Mouse (Mus musculus): ENCODE data around the gene Adamts15.

Gene Adamts15

DNA sequence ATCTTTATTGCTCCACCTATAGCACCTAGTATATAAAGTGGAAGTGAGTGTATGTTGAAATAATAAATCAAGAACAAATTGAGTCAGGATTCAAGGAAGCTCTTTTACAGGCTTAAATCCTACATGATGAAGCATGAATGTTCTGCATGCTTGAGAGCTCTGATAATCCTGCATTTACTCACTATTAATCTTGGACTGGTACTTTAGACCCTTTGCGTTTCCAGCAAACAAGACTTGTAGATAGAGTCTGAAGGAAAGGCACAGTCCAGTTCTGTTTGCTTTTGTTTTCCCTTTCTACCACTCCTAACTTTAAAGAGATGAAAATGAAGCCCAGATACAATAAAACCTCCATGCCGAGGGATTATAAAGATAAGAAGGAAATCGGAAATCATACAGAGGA, 45.7 kb downstream of the Adamts15 start:
- no peak for DNase-seq

DNA sequence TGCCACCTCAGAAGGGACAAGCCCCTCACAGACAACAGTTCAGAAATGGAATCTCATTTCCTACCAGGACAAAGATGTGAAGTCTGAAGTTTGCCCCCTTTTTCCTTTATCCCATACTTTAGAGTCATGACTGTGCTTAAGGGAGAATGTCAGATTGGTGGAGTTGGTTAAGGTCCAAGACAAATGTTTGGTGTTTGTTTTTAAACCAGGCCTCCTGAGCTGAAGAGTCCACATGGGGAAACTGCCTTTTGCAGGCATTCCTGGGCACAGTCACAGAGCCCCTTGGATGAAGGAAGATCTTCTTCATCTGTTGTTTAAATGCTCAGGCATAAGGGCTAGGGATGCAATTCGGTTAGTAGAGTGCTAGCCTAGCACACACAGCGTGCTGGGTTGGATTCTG, 66.4 kb downstream of the Adamts15 start:
- DNase-seq = no peak

DNA sequence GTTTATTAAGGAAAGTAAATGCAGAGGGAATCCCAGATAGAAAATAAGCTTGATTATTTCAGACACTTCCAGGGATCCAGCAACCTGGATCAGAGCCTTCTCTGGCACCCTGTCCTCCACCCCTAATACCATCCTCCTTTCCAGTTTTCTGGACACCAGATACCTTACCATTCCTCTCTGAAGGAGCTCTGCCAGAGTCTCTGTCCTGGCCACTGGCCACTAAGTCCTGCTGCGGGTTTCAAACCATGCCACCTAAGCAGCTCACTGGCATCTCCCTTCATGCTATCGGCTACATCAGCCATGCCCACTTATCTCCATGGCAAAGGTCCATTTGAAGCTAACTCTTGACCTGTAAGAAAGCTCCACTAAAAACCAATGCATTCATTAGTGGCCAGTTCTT, 70.4 kb downstream of the Adamts15 start:
- no peak for DNase-seq

DNA sequence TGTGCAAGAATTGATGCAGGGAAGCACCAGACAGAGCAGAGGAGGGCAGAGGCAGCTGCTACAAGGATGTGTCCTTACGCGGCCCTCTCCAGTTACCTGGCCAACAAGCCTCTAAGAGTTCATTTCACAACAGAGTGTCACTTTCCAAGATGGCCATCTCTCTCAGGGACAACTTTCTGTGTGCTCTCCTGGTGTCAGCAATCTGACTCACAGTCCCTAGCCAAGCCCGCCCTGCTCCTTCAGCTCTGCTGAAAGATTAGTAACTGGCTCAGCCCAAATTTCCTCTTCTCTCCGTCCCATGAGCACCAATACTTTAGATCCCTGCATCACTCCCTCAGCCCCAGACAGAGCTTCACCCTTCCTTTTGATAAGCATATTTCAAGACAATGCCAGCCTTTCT, 72.3 kb downstream of the Adamts15 start:
- DNase-seq = no peak

DNA sequence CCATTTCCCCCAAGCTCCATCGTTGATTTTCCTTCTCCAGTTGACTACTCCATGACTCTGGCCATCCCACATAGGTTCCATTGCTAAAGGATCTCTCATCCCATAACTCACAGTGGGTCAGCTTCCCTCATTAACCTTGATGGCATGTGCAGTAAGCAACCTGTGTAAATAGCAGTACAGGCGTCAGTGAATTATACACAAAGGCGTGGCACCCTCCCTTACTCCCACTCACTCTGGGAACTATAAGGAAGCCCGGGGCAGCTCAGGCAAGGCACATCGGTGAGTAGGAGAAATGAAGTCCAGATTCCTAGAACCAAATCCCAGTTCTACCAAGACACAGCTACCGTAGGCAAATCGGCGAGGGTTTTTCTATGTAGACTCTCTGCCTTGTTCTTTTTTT, 72.8 kb downstream of the Adamts15 start:
- DNase-seq = no peak
